Mouse (Mus musculus): ENCODE measurements at regions not wholly inside any gene's neighbourhood (a gene's known extent, or its start where the extent isn't known, plus 50 kb on each side); places are given as distances from the start of the nearest gene placed in this dataset.

DNA sequence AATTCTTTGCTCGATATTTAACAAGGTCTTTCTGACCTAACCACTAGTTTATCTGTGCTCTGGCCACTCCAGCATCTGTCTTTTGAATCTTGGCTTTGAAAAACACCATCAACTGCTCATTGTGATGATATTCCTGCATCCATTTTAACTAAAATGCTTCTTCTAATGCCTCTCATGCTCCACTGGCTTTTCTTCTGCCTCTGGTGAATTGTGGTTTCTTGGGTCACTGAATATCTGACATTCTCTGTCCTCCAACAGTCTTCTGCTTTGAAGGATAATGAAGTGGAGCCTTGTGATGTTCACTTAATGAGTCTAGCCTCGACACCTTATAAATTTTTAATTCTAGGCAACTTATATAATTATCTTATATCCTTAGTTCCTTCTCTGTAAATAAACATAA is 416.5 kb upstream of the Gm11114 start:
- Histone ChIP-seq H3K4me3 (ENCODE audit: low read length) (no peak overlapping the region), H3K9me3 (ENCODE audit: control insufficient read depth, low read length) (no peaks in the 10 kb centered on the region), H3K36me3 (ENCODE audit: control insufficient read depth, insufficient read depth, low read length) (no peaks in the 10 kb centered on the region), H3K9ac (ENCODE audit: low read depth, low read length) (no peak overlapping the region), H3K27ac (ENCODE audit: low read depth, low read length) (no peak overlapping the region), H3K4me1 (ENCODE audit: control insufficient read depth, insufficient read depth, low read depth, low read length) (no peaks in the 10 kb centered on the region), H3K4me2 (ENCODE audit: low read length) (no peak overlapping the region), H3K27me3 (replicated peaks; ENCODE audit: control insufficient read depth, insufficient read depth, low read length) (no peaks in the 10 kb centered on the region)
- WGBS: 43% methylated on average over 2 of the region's 2 CpGs
- ATAC-seq: no peak

DNA sequence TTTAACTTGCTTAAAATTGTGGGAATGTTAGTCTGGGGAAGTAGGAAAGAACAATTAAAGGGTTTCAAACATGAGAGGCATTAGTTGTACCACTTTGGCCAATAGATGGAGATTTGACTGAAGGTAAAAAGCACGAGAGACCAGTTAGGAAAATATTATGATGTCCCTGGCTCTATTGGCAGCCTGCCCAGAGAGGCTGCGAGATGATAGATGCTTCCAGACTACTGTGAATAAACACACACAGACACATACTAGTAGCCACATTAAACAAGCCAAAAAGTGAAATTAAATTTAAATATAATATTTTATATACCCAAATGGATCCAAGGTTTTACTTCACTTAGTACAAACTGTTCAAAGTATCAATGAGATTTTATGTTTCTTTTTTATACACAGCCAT is 411.9 kb upstream of the Gm11114 start:
- H3K9ac ChIP-seq (ENCODE audit: low read depth, low read length): no peak overlapping the region
- no peak overlapping the region for H3K4me2 ChIP-seq (ENCODE audit: low read length)
- H3K4me1 ChIP-seq (ENCODE audit: control insufficient read depth, insufficient read depth, low read depth, low read length): no peaks in the 10 kb centered on the region
- H3K4me3 ChIP-seq (ENCODE audit: low read length): no peak overlapping the region
- H3K36me3 ChIP-seq (ENCODE audit: control insufficient read depth, insufficient read depth, low read length): no peaks in the 10 kb centered on the region
- 38% methylated on average over 2 of the region's 2 CpGs for WGBS
- no peaks in the 10 kb centered on the region for H3K9me3 ChIP-seq (ENCODE audit: control insufficient read depth, low read length)
- no peak for ATAC-seq
- no peaks in the 10 kb centered on the region for H3K27me3 ChIP-seq (replicated peaks; ENCODE audit: control insufficient read depth, insufficient read depth, low read length)
- no peak overlapping the region for H3K27ac ChIP-seq (ENCODE audit: low read depth, low read length)

DNA sequence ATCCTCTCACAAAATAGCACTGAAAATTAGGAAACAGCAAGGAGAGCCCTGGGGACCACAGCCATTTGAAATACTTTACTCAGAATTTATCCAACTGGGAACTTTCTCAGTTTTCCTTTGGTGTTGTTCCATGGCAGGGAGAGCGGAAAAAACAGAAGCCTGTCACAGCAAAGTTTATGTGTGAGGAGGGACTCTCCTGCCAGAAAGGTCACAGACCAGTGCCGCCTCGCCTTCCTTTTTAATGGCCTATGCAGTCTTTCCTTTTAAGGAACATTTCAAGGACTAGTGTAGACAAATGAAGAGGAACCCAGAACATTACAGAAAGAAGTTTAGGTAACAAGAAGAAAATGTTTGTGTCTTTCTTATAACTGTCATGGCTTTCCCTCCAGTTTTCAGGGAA is 406.3 kb upstream of the Gm11114 start:
- Histone ChIP-seq H3K4me1 (ENCODE audit: control insufficient read depth, insufficient read depth, low read depth, low read length) (no peaks in the 10 kb centered on the region), H3K27ac (ENCODE audit: low read depth, low read length) (no peak overlapping the region), H3K36me3 (ENCODE audit: control insufficient read depth, insufficient read depth, low read length) (no peaks in the 10 kb centered on the region), H3K9me3 (ENCODE audit: control insufficient read depth, low read length) (no peaks in the 10 kb centered on the region), H3K9ac (ENCODE audit: low read depth, low read length) (no peak overlapping the region), H3K4me3 (ENCODE audit: low read length) (no peak overlapping the region), H3K4me2 (ENCODE audit: low read length) (no peak overlapping the region), H3K27me3 (replicated peaks; ENCODE audit: control insufficient read depth, insufficient read depth, low read length) (no peaks in the 10 kb centered on the region)
- 76% methylated on average over 3 of the region's 3 CpGs for WGBS
- no peak for ATAC-seq

DNA sequence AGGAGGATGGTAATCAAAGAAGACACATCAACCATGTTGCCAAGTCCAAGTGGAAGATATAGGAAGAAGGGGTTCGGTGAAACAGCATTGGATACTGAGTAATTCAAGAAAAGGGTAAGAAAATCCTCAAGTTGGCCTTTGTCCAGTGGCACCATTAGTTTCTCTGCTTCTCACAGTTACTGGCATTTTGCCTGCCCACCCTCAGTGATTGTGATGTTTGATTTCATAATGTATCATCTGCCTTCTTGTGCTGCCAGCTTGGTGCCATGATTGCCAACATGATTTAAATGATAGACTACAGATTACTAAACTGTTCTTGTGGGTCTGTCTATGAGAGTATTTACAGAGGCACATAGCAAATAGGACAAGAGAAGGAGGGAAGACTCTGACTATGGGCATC is 399.3 kb upstream of the Gm11114 start:
- no peak overlapping the region for H3K27ac ChIP-seq (ENCODE audit: low read depth, low read length)
- H3K4me2 ChIP-seq (ENCODE audit: low read length): no peak overlapping the region
- no peak overlapping the region for H3K4me3 ChIP-seq (ENCODE audit: low read length)
- no peaks in the 10 kb centered on the region for H3K36me3 ChIP-seq (ENCODE audit: control insufficient read depth, insufficient read depth, low read length)
- H3K9ac ChIP-seq (ENCODE audit: low read depth, low read length): no peak overlapping the region
- no peaks in the 10 kb centered on the region for H3K27me3 ChIP-seq (replicated peaks; ENCODE audit: control insufficient read depth, insufficient read depth, low read length)
- WGBS: 83% methylated on average over 1 of the region's 1 CpGs
- no peaks in the 10 kb centered on the region for H3K4me1 ChIP-seq (ENCODE audit: control insufficient read depth, insufficient read depth, low read depth, low read length)
- H3K9me3 ChIP-seq (ENCODE audit: control insufficient read depth, low read length): no peaks in the 10 kb centered on the region
- ATAC-seq: no peak

DNA sequence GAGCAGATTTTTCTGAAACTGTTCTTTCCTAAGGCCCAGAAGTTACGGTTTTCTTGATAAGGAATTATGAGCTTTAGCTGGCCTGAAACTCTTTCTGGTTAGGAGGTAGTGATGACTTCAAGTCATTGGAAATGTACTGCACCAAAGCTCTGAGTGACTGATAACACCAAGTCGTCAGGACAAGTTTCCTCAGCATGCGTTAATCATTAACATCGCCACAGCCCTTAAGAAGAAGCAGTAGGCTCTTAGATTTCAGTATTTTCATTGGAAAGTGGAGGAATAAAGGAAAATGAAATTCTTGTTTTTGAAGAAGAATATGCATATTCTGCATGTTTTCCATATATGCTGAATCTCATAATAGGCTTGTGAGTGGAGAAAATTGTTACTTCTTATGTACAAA is 390.3 kb upstream of the Gm11114 start:
- no peaks in the 10 kb centered on the region for H3K36me3 ChIP-seq (ENCODE audit: control insufficient read depth, insufficient read depth, low read length)
- no peak for ATAC-seq
- no peak overlapping the region for H3K27ac ChIP-seq (ENCODE audit: low read depth, low read length)
- H3K27me3 ChIP-seq (replicated peaks; ENCODE audit: control insufficient read depth, insufficient read depth, low read length): no peaks in the 10 kb centered on the region
- 77% methylated on average over 4 of the region's 4 CpGs for WGBS
- H3K9ac ChIP-seq (ENCODE audit: low read depth, low read length): no peak overlapping the region
- H3K4me3 ChIP-seq (ENCODE audit: low read length): no peak overlapping the region
- no peaks in the 10 kb centered on the region for H3K4me1 ChIP-seq (ENCODE audit: control insufficient read depth, insufficient read depth, low read depth, low read length)
- H3K9me3 ChIP-seq (ENCODE audit: control insufficient read depth, low read length): no peaks in the 10 kb centered on the region; the same call in 1 of the 2 replicates
- H3K4me2 ChIP-seq (ENCODE audit: low read length): no peak overlapping the region

DNA sequence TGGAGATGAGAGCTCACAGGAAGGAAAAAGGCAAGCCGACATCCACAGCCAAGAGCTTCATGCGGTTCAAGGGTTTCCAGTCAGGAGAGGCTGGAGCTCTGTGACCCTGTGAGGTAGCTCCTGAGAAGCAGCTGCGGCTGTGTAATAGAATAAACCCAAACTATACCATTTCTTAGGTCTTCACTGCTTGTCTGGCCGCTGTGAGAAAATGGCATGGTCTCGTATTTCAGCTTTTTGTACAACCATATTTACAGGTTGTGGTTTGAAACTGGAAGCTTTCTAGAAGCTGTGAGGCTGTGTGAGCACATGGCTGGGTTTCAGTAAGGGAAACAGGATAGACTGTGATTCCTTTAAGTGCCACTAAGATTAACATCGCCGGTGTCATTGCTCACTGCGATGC is 388.6 kb upstream of the Gm11114 start:
- no peaks in the 10 kb centered on the region; the same call in 1 of the 2 replicates for H3K9me3 ChIP-seq (ENCODE audit: control insufficient read depth, low read length)

DNA sequence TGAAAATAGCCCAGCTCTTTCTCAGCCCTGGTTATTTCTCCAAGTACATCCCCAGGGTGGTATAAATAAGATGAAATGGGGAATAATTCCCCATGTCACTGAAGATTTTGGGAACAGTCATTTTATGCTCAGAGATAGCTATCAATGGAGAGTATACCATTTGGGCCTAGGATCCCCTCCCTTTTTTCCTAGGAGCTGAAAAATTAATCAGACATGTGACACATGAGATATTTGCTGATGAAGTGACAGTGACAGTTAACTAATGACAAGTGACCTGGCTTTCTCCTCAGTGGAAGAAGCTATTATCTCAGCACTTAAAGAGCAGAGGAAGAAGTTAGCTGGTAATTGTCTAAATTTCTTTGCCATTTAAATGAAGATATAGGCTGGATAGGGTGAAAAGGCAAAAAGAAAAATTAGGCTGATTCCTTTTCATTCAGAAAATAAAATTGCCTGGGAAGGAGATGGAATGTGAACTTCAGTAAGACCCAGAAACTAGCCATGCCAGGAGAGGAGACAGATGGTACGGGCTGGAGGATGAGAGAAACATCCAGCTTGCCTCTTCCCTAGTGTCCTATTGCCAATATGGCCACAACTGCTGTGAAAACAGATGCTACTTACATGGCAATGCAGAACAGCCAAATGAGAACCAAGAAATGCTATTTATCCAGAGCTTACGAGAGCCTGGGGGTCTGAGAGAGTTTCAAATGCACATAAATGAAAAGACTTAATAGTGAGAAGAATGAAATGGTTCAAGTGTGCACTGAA is 376.1 kb upstream of the Gm11114 start:
- Histone ChIP-seq H3K4me2 (ENCODE audit: low read length) (no peak overlapping the region), H3K4me1 (ENCODE audit: control insufficient read depth, insufficient read depth, low read depth, low read length) (no peaks in the 10 kb centered on the region), H3K27ac (ENCODE audit: low read depth, low read length) (no peak overlapping the region), H3K27me3 (replicated peaks; ENCODE audit: control insufficient read depth, insufficient read depth, low read length) (no peaks in the 10 kb centered on the region), H3K9ac (ENCODE audit: low read depth, low read length) (no peak overlapping the region), H3K4me3 (ENCODE audit: low read length) (no peak overlapping the region), H3K9me3 (ENCODE audit: control insufficient read depth, low read length) (no peaks in the 10 kb centered on the region), H3K36me3 (ENCODE audit: control insufficient read depth, insufficient read depth, low read length) (no peaks in the 10 kb centered on the region)
- peak; percentile 87 for ATAC-seq
- 57% methylated on average over 2 of the region's 2 CpGs for WGBS

More for the DNA sequence above, 388.6 kb upstream of the Gm11114 start:
- ATAC-seq: no peak
- Histone ChIP-seq H3K4me2 (ENCODE audit: low read length) (no peak overlapping the region), H3K27ac (ENCODE audit: low read depth, low read length) (no peak overlapping the region), H3K4me1 (ENCODE audit: control insufficient read depth, insufficient read depth, low read depth, low read length) (no peaks in the 10 kb centered on the region), H3K9ac (ENCODE audit: low read depth, low read length) (no peak overlapping the region), H3K36me3 (ENCODE audit: control insufficient read depth, insufficient read depth, low read length) (no peaks in the 10 kb centered on the region), H3K4me3 (ENCODE audit: low read length) (no peak overlapping the region), H3K27me3 (replicated peaks; ENCODE audit: control insufficient read depth, insufficient read depth, low read length) (no peaks in the 10 kb centered on the region)
- 89% methylated on average over 8 of the region's 8 CpGs for WGBS

DNA sequence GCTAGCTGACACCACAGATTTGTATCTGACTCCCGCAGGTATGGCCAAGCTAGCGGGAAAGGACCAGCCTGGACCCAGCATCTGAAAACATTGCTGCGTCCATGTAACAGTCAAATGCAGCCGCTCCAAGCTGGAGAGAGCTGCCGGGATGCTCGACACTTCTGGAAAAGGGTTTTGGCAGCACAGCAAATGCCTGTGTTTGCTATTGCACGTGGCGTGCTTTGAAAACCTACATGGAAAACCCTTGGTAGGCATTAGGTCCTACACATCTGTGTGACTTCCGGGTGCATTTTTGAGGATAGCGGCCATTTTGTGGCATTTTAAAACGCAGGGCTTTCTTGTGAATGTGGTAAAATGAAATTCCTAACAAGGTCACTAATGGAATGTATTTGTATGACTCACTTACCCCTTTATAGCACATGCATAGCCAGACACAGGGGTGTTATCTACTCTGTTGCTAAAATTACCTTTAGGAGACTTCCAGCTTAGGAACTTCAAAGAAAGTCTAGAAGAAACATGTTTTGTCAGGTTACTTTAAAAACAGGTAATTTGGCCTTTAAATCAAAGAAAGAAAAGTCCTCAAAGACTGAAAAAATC is 345.9 kb upstream of the Gm11114 start:
- no peaks in the 10 kb centered on the region for H3K9me3 ChIP-seq (ENCODE audit: control insufficient read depth, low read length)
- no peak overlapping the region for H3K9ac ChIP-seq (ENCODE audit: low read depth, low read length)
- no peak for ATAC-seq
- H3K4me2 ChIP-seq (ENCODE audit: low read length): no peak overlapping the region
- H3K4me3 ChIP-seq (ENCODE audit: low read length): no peak overlapping the region
- H3K27me3 ChIP-seq (replicated peaks; ENCODE audit: control insufficient read depth, insufficient read depth, low read length): no peaks in the 10 kb centered on the region
- no peak overlapping the region for H3K27ac ChIP-seq (ENCODE audit: low read depth, low read length)
- H3K4me1 ChIP-seq (ENCODE audit: control insufficient read depth, insufficient read depth, low read depth, low read length): no peaks in the 10 kb centered on the region
- WGBS: 94% methylated on average over 11 of the region's 11 CpGs
- no peaks in the 10 kb centered on the region for H3K36me3 ChIP-seq (ENCODE audit: control insufficient read depth, insufficient read depth, low read length)

DNA sequence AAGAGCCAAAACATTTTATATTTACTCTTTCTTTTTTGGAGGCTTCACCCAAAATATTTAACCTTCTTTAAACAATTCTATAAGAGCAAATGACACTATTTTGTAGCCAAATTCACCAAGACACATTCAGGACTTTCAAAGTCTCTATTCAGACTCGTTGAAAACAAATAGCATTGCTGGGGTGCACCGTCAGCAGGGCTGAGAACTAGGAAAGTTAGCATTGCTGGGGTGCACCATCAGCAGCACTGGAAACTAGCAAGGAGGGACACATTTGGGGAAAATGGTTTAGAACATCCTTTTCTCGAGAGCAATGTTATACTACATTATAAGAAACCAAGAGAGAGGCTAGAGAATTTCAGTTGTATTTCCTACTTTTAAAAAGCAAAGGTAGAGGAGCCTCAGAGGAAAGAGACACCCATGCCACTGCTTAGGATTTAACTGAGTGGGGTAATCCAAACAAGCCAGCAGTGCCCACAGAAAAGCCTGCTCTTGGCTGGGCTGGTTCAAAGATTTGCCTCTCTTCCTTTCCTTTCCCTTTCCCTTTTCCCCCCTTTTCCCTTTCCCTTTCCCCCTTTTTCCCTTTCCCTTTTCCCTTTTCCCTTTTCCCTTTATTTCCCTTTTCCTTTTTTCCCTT is 342.5 kb upstream of the Gm11114 start:
- H3K27ac ChIP-seq (ENCODE audit: low read depth, low read length): no peak overlapping the region
- ATAC-seq: no peak
- 79% methylated on average over 3 of the region's 3 CpGs for WGBS
- no peaks in the 10 kb centered on the region for H3K9me3 ChIP-seq (ENCODE audit: control insufficient read depth, low read length)
- no peak overlapping the region for H3K9ac ChIP-seq (ENCODE audit: low read depth, low read length)
- no peak overlapping the region for H3K4me2 ChIP-seq (ENCODE audit: low read length)
- H3K4me3 ChIP-seq (ENCODE audit: low read length): no peak overlapping the region
- no peaks in the 10 kb centered on the region for H3K4me1 ChIP-seq (ENCODE audit: control insufficient read depth, insufficient read depth, low read depth, low read length)
- H3K36me3 ChIP-seq (ENCODE audit: control insufficient read depth, insufficient read depth, low read length): no peaks in the 10 kb centered on the region
- no peaks in the 10 kb centered on the region for H3K27me3 ChIP-seq (replicated peaks; ENCODE audit: control insufficient read depth, insufficient read depth, low read length)

Data from hindbrain, embryonic 16.5 days (tissue).